Mouse (Mus musculus) CH12.LX (cell line): ENCODE measurements around the gene Igll1.

Source experiments
- ELF1 ChIP-seq: IDR thresholded peaks from 2 replicates; pipeline ENCODE4 v1.6.1; 2014; ENCODE audit warnings: low read depth, mild to moderate bottlenecking, inconsistent platforms, low read length, improper control_type of control experiment
- EP300 ChIP-seq: IDR thresholded peaks from 2 replicates; pipeline ENCODE4 v1.6.1; 2011; ENCODE audit warnings: low read length, improper control_type of control experiment
- NELFE ChIP-seq: IDR thresholded peaks from 2 replicates; pipeline ENCODE4 v1.6.1; 2011; ENCODE audit warnings: low read depth, low read length, improper control_type of control experiment
- POLR2A ChIP-seq: IDR thresholded peaks from 2 replicates; pipeline ENCODE4 v1.6.1; 2011; ENCODE audit warnings: low read depth, mild to moderate bottlenecking, improper control_type of control experiment, low read length

- TF ChIP-seq NELFE, result peak; percentile 89
- peak; percentile 99 for TF ChIP-seq ELF1
- TF ChIP-seq EP300, result peak; percentile 49; the same call in 1 of the 2 replicates
- peak; percentile 86 for TF ChIP-seq POLR2A
Measured at GRCm38 (mm10) chr16:16870617-16871331, 7.0 kb upstream of the Igll1 start, which contains the start of the genes Top3b and Vpreb1.
